Mouse (Mus musculus): Measurements from ENCODE around the gene Zfp454. TPM values are rescaled to one million over a fixed set of nuclear protein-coding genes. Genes with fewer than 3 reads are reported as not detected.

Zfp454 gene
- polyA plus RNA-seq (2016; fragmentation: Nextera tagmentation; extraction: Ambion mirVana) = 14.1 and 15.5 TPM in 2 replicates

DNA sequence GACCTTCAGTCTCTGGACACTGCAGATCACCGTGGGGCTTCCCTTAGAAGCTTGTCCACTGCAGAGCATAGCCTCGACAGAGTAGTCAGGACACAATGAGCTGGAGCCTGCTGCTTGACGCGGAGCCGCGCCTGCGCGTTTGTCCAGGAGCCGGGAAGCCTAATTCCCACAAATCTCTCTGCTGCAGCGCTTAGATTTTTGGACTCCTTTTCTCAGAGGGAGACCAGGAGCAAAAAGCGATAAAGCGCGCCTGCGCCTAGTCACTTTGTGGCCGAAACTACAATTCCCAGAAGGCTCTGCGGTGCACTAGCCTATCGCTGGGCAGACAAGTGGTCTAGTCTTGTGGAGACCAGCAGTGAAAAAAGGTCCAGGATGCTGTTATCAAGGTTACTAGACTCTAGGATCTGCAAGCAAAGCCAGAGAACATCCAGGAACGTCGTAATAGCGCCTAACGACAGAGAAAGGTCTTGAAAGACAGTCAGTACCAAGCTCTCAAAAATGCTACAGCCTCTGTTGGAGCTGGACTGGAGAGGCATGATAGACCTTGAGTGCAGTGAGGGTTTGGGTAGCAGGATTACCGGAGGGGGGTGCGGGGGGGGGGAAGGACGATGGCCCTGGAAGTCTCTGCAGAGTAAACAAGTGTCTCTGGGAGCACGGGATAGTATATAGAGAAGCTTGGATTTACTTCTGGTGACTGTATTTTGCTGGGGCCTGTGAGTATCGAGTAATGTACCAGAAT is at the start of gene Zfp454:
Gene Zfp454 (minus strand): TSS at position 262 of the 739 bp plus-strand sequence.
- 6% methylated on average over 26 of the region's 26 CpGs for WGBS
- Histone ChIP-seq H3K27me3 (no peaks in the 10 kb centered on the region), H3K4me1 (peaks cover 15% of the 10 kb centered on the region), H3K27ac (peak within 1 kb of the TSS; percentile 81), H3K4me2 (replicated peaks) (peak within 1 kb of the TSS; percentile 73), H3K9ac (peak within 1 kb of the TSS; percentile 65), H3K36me3 (peaks cover 31% of the 10 kb centered on the region), H3K4me3 (peak within 1 kb of the TSS; percentile 53), H3K9me3 (replicated peaks) (0 out of 2 replicates have a peak, but pooled peaks cover 7% of the 10 kb centered on the region)
- ATAC-seq (ENCODE audit: low FRiP score) = peak; percentile 96

DNA sequence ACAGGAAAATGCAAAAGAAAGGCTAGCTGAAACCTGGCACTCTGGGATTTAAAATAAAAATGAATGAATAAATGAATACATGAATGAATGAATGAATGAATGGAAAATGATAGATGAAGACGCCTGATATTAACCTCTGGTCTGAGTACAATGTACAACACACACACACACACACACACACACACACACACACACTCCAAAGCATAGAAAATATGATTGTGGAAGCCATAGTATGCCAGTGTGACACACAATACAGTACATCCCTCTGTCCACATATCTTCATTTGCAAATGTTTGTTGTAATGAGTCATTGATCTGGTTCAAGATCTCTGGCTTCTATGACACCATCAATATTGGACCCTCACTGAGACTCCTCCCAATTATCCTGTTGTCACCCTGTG is 44.6 kb upstream of the Zfp454 start:
- ATAC-seq (ENCODE audit: low FRiP score) = peak; percentile 69
- Histone ChIP-seq H3K27me3 (no peaks in the 10 kb centered on the region), H3K36me3 (no peaks in the 10 kb centered on the region), H3K4me1 (peaks cover 6% of the 10 kb centered on the region), H3K4me2 (replicated peaks) (peak overlapping the region; percentile 80), H3K4me3 (no peak overlapping the region), H3K9me3 (replicated peaks) (no peaks in the 10 kb centered on the region), H3K9ac (no peak overlapping the region), H3K27ac (no peak overlapping the region)
- 79% methylated on average over 1 of the region's 1 CpGs for WGBS

GRCm38 (mm10) chr11:50931451-50931866 is 44.0 kb upstream of the Zfp454 start, which contains the start of gene Zfp354b:
TSS of gene Zfp354b (minus strand) at chr11:50931633.
- peak within 1 kb of the TSS; percentile 77 for H3K27ac ChIP-seq
- ATAC-seq (ENCODE audit: low FRiP score) = peak; percentile 97
- no peaks in the 10 kb centered on the region for H3K27me3 ChIP-seq
- H3K4me2 ChIP-seq (replicated peaks) = peak within 1 kb of the TSS; percentile 80
- H3K36me3 ChIP-seq = no peaks in the 10 kb centered on the region
- WGBS = under 1% methylated on average over 18 of the region's 18 CpGs
- peaks cover 6% of the 10 kb centered on the region for H3K4me1 ChIP-seq
- H3K9me3 ChIP-seq (replicated peaks) = no peaks in the 10 kb centered on the region
- H3K9ac ChIP-seq = peak within 1 kb of the TSS; percentile 69
- H3K4me3 ChIP-seq = peak within 1 kb of the TSS; percentile 62

DNA sequence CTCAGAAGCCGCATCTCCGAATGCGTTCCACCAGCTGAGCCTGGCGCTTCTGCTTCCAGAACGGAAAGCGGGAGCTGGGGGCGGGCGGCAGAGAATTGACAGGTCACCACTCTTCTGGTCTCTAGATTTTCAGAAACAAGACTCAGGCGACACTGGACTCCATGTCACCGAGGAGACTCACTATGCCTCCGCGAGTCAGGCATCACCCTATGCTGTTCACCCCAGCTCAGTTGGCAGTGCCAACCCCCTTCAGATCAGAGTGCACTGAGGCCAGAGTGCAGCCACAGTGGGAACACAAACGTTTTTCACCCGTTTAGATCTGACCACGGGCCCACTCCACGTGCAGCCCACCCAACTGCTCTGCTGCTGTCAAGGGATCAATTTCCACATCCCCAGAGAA is 43.6 kb upstream of the Zfp454 start:
- 2% methylated on average over 16 of the region's 16 CpGs for WGBS
- Histone ChIP-seq H3K9ac (peak overlapping the region; percentile 69), H3K27me3 (no peaks in the 10 kb centered on the region), H3K36me3 (no peaks in the 10 kb centered on the region), H3K4me2 (replicated peaks) (peak overlapping the region; percentile 80), H3K27ac (peak overlapping the region; percentile 77), H3K9me3 (replicated peaks) (no peaks in the 10 kb centered on the region), H3K4me3 (peak overlapping the region; percentile 62), H3K4me1 (peaks cover 6% of the 10 kb centered on the region)
- ATAC-seq (ENCODE audit: low FRiP score) = peak; percentile 73

DNA sequence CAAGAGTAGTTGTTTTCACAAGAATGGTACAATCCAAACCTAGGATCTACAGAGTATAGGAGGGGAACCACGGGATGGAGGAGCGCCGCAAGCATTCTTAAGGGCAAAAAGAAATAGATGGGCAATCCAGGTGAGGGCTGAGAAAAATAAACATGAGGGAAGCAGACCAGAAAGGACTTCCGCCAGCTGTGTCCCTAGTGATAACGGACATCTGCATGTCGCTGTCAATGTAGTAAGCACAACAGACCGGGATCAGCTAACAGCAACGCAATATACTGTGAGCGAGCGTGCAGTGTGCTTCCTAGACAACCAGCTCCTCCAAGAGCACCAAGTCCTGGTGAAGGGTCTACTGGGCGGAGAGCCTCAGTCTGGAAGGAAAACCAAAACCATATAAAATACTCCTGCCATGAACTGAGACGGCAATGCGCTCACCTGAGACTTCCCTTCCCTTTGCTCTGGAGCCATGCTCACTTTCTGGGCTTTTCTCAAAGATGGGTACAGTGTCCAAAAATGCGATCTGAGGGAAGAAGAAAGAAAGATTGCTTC is 43.1 kb upstream of the Zfp454 start:
- H3K27me3 ChIP-seq = no peaks in the 10 kb centered on the region
- WGBS = 34% methylated on average over 14 of the region's 14 CpGs
- H3K4me3 ChIP-seq = peak overlapping the region; percentile 62
- H3K27ac ChIP-seq = peak overlapping the region; percentile 77; the same call in 1 of the 2 replicates
- H3K4me1 ChIP-seq = peaks cover 6% of the 10 kb centered on the region
- H3K9ac ChIP-seq = peak overlapping the region; percentile 69
- H3K9me3 ChIP-seq (replicated peaks) = no peaks in the 10 kb centered on the region
- H3K4me2 ChIP-seq (replicated peaks) = peak overlapping the region; percentile 80
- no peaks in the 10 kb centered on the region for H3K36me3 ChIP-seq
- no peak for ATAC-seq (ENCODE audit: low FRiP score)

DNA sequence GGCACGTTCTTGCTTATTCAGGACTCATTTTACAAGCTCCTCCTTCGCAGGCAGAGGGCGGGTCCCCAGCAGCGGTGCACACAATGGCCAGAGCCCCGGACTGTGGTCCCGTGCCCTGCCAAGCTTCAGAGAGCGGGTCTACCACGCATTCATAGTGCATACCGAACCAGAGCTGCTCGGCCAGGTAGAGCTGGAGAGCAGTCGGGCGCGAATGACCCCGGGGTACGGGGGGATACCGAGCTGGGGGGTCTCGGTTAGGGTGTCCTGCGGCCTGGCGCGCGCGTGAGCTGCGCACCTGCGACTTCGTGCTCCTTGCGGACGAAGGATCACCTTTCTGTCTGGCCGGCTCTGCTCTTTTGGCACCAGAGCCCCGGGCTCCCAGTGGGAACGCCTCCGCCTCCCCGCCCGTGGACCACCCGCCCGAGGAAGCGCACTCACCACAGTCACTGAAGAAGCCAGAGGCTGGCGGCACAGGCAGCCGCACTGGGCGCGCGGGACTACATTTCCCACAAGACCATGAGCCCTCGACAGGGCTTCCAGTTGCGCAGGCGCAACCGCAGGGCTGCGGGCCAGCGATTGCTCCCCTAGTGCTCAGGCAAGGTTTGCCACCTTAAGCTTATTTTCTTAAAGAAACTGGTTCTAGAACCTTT is 28.3 kb upstream of the Zfp454 start, which contains the start of gene Zfp2:
Gene Zfp2 (minus strand): TSS at position 495 of the 650 bp plus-strand sequence.
- under 1% methylated on average over 39 of the region's 47 CpGs for WGBS

DNA sequence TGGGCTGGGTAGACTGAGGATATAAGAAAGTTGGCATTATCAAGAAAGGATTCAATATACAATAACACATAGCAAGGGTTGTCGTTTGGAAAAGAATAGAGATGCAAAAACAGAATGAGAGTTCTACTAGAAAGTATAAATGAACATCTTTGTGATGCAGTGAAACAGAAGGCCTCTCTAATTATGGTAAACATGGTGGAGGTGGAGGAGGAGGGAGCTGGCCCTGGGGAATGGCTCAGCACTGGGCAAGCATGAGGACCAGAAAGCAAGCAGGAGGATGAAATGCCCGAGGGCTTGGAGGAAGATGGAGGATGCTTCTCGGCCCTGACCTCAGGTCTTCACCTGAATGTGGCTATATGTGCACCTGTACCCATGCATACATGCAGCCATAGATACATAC is 27.0 kb upstream of the Zfp454 start:
- no peak for ATAC-seq (ENCODE audit: low FRiP score)
- peaks cover 33% of the 10 kb centered on the region for H3K9me3 ChIP-seq (replicated peaks)
- no peak overlapping the region for H3K27ac ChIP-seq
- 0 out of 2 replicates have a peak overlapping the region, but pooled peaks have one; percentile 48 for H3K4me2 ChIP-seq (replicated peaks)
- H3K4me3 ChIP-seq = no peak overlapping the region
- no peaks in the 10 kb centered on the region for H3K4me1 ChIP-seq
- no peak overlapping the region for H3K9ac ChIP-seq
- H3K36me3 ChIP-seq = peaks cover 44% of the 10 kb centered on the region
- WGBS = 95% methylated on average over 3 of the region's 3 CpGs
- H3K27me3 ChIP-seq = no peaks in the 10 kb centered on the region

More for the DNA sequence above, 28.3 kb upstream of the Zfp454 start, which contains the start of gene Zfp2:
- Histone ChIP-seq H3K4me2 (replicated peaks) (peak within 1 kb of the TSS; percentile 48), H3K36me3 (peaks cover 31% of the 10 kb centered on the region), H3K9me3 (replicated peaks) (peaks cover 24% of the 10 kb centered on the region), H3K4me1 (no peaks in the 10 kb centered on the region), H3K27ac (peak within 1 kb of the TSS; percentile 88), H3K27me3 (no peaks in the 10 kb centered on the region), H3K4me3 (peak within 1 kb of the TSS; percentile 83), H3K9ac (peak within 1 kb of the TSS; percentile 91)
- peak; percentile 98 for ATAC-seq (ENCODE audit: low FRiP score)

- H3K4me2 ChIP-seq (replicated peaks) = no peak overlapping the region
- 90% methylated on average over 1 of the region's 1 CpGs for WGBS
- peaks cover 56% of the 10 kb centered on the region for H3K36me3 ChIP-seq
- H3K9ac ChIP-seq = no peak overlapping the region
- H3K27ac ChIP-seq = no peak overlapping the region
- no peaks in the 10 kb centered on the region for H3K4me1 ChIP-seq
- no peaks in the 10 kb centered on the region for H3K27me3 ChIP-seq
- ATAC-seq (ENCODE audit: low FRiP score) = no peak
- H3K9me3 ChIP-seq (replicated peaks) = peaks cover 39% of the 10 kb centered on the region
- no peak overlapping the region for H3K4me3 ChIP-seq
Observed at GRCm38 (mm10) chr11:50913301-50913700, 25.9 kb upstream of the Zfp454 start.

DNA sequence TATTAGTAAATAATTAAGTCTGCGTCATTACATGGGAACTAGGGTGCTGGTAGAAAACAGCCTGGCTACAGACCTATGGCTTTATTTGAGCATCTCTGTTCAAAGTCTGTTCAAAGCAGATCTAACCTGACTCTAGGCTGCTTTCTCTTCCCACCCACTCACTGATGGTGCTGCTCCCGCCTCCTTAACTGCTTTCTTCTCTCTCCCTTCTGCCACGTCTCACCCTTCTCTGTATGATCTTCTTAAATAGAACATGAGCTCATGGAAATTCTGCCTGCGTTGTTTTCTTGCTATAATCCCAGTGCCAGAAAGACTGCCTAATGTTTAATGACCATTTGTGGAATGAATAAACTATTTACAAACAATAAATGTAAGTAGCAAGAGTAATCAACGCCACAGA is 20.7 kb upstream of the Zfp454 start:
- Histone ChIP-seq H3K9me3 (replicated peaks) (peaks cover 79% of the 10 kb centered on the region), H3K9ac (no peak overlapping the region), H3K4me2 (replicated peaks) (no peak overlapping the region), H3K27me3 (no peaks in the 10 kb centered on the region), H3K36me3 (peaks cover 97% of the 10 kb centered on the region), H3K4me3 (no peak overlapping the region), H3K27ac (no peak overlapping the region), H3K4me1 (no peaks in the 10 kb centered on the region)
- 93% methylated on average over 5 of the region's 5 CpGs for WGBS
- ATAC-seq (ENCODE audit: low FRiP score) = no peak

DNA sequence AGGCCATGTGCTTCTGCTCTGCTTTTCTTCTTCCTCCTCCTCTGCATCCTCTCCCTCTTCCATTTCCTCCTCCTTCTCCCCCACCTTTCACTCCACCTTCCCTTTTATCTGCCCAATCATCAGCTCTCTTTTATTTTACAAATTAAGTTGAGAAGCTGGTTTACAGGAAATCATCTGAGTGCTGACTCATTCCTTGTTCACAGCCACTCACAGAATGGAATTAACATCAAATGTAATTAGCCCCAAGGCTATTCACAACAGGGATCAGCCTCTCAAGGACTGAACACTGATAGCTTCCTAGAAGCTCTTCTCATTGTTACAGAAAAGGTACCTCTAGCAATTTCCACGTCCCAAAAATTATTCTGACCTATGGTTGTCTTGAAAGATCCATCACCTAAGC is 9.9 kb upstream of the Zfp454 start:
- H3K9me3 ChIP-seq (replicated peaks) = peaks cover 71% of the 10 kb centered on the region
- H3K27ac ChIP-seq = no peak overlapping the region
- H3K9ac ChIP-seq = no peak overlapping the region
- H3K27me3 ChIP-seq = no peaks in the 10 kb centered on the region
- no peaks in the 10 kb centered on the region for H3K4me1 ChIP-seq
- H3K36me3 ChIP-seq = peaks cover 40% of the 10 kb centered on the region
- WGBS = 85% methylated on average over 1 of the region's 1 CpGs
- no peak for ATAC-seq (ENCODE audit: low FRiP score)
- no peak overlapping the region for H3K4me2 ChIP-seq (replicated peaks)
- no peak overlapping the region for H3K4me3 ChIP-seq

DNA sequence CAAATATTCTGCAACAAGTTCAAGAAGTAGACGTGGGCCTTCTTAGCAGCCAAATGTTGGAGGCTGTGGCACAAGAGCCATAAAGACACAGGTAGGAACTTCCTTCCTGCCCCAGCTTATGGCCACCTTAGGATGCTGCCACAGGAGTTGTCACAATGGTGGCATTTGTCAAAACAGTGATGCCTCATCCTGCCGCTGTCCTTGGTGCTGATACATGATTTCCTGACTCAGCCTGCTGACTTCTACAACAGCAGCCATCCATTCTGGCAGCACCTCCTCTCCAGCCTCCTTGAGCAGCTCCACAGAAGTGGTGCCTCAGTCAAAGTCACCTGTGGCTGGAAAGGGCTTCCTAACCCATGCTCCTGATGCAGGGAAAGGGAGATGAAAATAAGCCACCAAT is 5.0 kb upstream of the Zfp454 start:
- Histone ChIP-seq H3K9ac (no peak overlapping the region), H3K4me1 (0 out of 2 replicates have a peak, but pooled peaks cover 3% of the 10 kb centered on the region), H3K9me3 (replicated peaks) (peaks cover 30% of the 10 kb centered on the region), H3K27me3 (no peaks in the 10 kb centered on the region), H3K27ac (no peak overlapping the region), H3K4me2 (replicated peaks) (no peak overlapping the region), H3K4me3 (no peak overlapping the region), H3K36me3 (0 out of 2 replicates have a peak, but pooled peaks cover 3% of the 10 kb centered on the region)
- WGBS = 58% methylated on average over 2 of the region's 2 CpGs
- ATAC-seq (ENCODE audit: low FRiP score) = no peak

DNA sequence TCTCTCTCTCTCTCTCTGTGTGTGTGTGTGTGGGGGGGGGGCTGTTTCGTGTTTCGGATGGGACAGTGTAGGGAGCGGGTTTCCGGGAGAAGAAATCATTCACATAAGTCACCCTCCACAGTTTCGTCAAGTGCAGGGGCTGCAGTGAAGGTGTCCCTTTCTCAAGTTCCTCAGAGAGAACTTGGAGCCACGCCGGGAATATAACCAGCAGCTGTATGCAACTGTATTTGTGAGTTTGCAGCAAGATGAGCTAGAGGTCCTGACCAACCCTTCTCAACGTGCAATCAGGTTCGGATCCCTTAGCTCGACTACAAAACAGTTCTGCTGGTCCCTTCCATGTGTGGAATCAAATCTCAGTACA is 538 bp downstream of the Zfp454 start:
- ATAC-seq (ENCODE audit: low FRiP score) = peak; percentile 44
- peak overlapping the region; percentile 73 for H3K4me2 ChIP-seq (replicated peaks)
- no peaks in the 10 kb centered on the region for H3K27me3 ChIP-seq
- H3K9me3 ChIP-seq (replicated peaks) = 0 out of 2 replicates have a peak, but pooled peaks cover 2% of the 10 kb centered on the region
- 22% methylated on average over 10 of the region's 10 CpGs for WGBS
- peak overlapping the region; percentile 81 for H3K27ac ChIP-seq
- H3K9ac ChIP-seq = peak overlapping the region; percentile 65
- H3K4me1 ChIP-seq = peaks cover 15% of the 10 kb centered on the region
- peaks cover 38% of the 10 kb centered on the region for H3K36me3 ChIP-seq
- H3K4me3 ChIP-seq = peak overlapping the region; percentile 53

Data from hindbrain, embryonic 12.5 days (tissue).